ENCODE assay signal across 7 mouse cellular contexts in genomic region chrX:164419471-164419939, GRCm38 (mm10). TPM values are rescaled to one million over a fixed set of nuclear protein-coding genes. Genes with fewer than 3 reads are reported as not detected.
A peak's percentile ranks its signal among the peaks of the same experiment; 100 is the strongest.
DNase-seq lines count a peak whose midpoint lies in the region; ATAC-seq lines count a peak whose summit lies in the region.

TSS of gene Piga (plus strand) at chrX:164419787.

- H3K4me3 ChIP-seq in intestine, embryonic 15.5 days (replicated peaks): peak within 1 kb of the TSS; percentile 52
- peak within 1 kb of the TSS; percentile 62 for H3K4me3 ChIP-seq in midbrain, embryonic 10.5 days

- peak within 1 kb of the TSS; percentile 59 for H3K9ac ChIP-seq in intestine, embryonic 15.5 days

- no peaks in the 10 kb centered on the region for H3K4me1 ChIP-seq in intestine, embryonic 15.5 days (replicated peaks)
- peaks cover 7% of the 10 kb centered on the region for H3K4me1 ChIP-seq in midbrain, embryonic 10.5 days

- peak; percentile 99 for ATAC-seq in intestine, embryonic 15.5 days

- intact Hi-C loops in left cerebral cortex, postnatal 25 days (cut with DNase I): loop anchor here (2.0 kb wide), 1 partner anchor 17 kb away; the partner anchor contains the start of gene Asb11

- WGBS in intestine, embryonic 15.5 days: 10% methylated on average over 40 of the region's 40 CpGs
- 19% methylated on average over 40 of the region's 40 CpGs for WGBS in midbrain, embryonic 10.5 days

- H3K27me3 ChIP-seq in intestine, embryonic 15.5 days (replicated peaks): no peaks in the 10 kb centered on the region
- H3K27me3 ChIP-seq in midbrain, embryonic 10.5 days (ENCODE audit: low read depth, poor library complexity, severe bottlenecking): peaks cover 86% of the 10 kb centered on the region

- no peaks in the 10 kb centered on the region for H3K36me3 ChIP-seq in intestine, embryonic 15.5 days
- peaks cover 19% of the 10 kb centered on the region for H3K36me3 ChIP-seq in midbrain, embryonic 10.5 days

- H3K4me2 ChIP-seq in intestine, embryonic 15.5 days (replicated peaks): peak within 1 kb of the TSS; percentile 52

- DNase-seq in adrenal gland, adult 18-20 months (ENCODE audit: low spot score in 2 of 2): peak; percentile 70 to 71
- peak; percentile 94 for DNase-seq in embryo, embryonic 11 days
- peak; percentile 93 for DNase-seq in gastrocnemius, postnatal 25 days
- peak; percentile 89 to 97 for DNase-seq in left cerebral cortex, postnatal 25 days (ENCODE audit: low spot score in 2 of 2)
- peak; percentile 89 for DNase-seq in midbrain, embryonic 10.5 days (ENCODE audit: low spot score)
- DNase-seq in right cerebral cortex, postnatal 4 days: peak; percentile 80

- peak within 1 kb of the TSS; percentile 64 for H3K27ac ChIP-seq in intestine, embryonic 15.5 days
- peak within 1 kb of the TSS; percentile 84 for H3K27ac ChIP-seq in midbrain, embryonic 10.5 days (replicated peaks)

- H3K9me3 ChIP-seq in intestine, embryonic 15.5 days: no peaks in the 10 kb centered on the region
- no peaks in the 10 kb centered on the region for H3K9me3 ChIP-seq in midbrain, embryonic 10.5 days (replicated peaks)

RNA-seq across cellular contexts. Expression of gene Piga, which starts in this region (rescaled TPM):
- total RNA-seq in adrenal gland, adult 18-20 months (2021): 10 to 100 TPM in 1 of 2 experiments, 1 to 10 TPM in 1; 5.1 to 13.2 TPM
- 1 to 10 TPM; 2.5 to 2.8 TPM for total RNA-seq in gastrocnemius, postnatal 25 days (2021)
- 19.5 and 19.6 TPM in 2 replicates for polyA plus RNA-seq in intestine, embryonic 15.5 days (2015; fragmentation: Nextera tagmentation; extraction: Ambion mirVana)
- total RNA-seq in left cerebral cortex, postnatal 25 days (2021): 1 to 10 TPM; 6.0 to 6.7 TPM
- 17.9 and 19.6 TPM in 2 replicates for polyA plus RNA-seq in midbrain, embryonic 10.5 days (2016; fragmentation: Nextera tagmentation; extraction: Ambion mirVana)

Comparison
In these comparisons a context has a peak if more than half of its experiments do, and no peak if none do; other contexts are left out.
1. Peak in every context shown above with its lines: DNase-seq, ATAC-seq, H3K4me3 ChIP-seq and H3K27ac ChIP-seq.